Mouse (Mus musculus) adrenal gland, adult 8-10 months (tissue): ENCODE measurements around the gene Kbtbd8. TPM values are rescaled to one million over a fixed set of nuclear protein-coding genes. Genes with fewer than 3 reads are reported as not detected.
A peak's percentile ranks its signal among the peaks of the same experiment; 100 is the strongest.

Experiments used
- DNase-seq: peaks from one replicate; pipeline ENCODE4 v3.0.0; 2022
- total RNA-seq, 4 experiments: library from RNA; stranded (reverse); gene quantifications; 2 replicates each; pipeline ENCODE4 v1.2.4; 2022

The Kbtbd8 gene
- 1 to 10 TPM; 2.1 to 3.9 (median 3.1) TPM for total RNA-seq

DNA sequence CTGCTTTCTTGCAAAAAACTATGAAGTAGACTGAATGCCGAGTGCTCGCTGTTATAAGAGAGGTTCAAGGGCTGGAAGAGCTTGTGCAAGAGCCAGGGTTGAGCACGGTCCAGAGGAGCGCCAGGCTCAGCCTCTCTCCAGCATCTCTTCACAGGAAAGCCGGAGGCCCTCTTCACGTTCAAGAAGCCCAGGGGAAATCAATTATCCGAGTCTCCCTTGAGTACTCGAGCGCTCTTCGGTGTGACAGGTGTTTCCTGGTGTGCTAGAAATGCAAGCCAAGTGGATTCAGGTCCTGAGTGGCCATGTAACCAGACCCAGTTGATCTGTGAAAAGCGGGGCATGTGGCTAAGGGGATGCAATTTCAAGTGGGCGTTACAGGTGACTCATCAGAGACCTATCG is at the start of gene Kbtbd8:
Kbtbd8 (plus strand) TSS at position 295 of the 400 bp plus-strand sequence.
- peak; percentile 7 for DNase-seq

DNA sequence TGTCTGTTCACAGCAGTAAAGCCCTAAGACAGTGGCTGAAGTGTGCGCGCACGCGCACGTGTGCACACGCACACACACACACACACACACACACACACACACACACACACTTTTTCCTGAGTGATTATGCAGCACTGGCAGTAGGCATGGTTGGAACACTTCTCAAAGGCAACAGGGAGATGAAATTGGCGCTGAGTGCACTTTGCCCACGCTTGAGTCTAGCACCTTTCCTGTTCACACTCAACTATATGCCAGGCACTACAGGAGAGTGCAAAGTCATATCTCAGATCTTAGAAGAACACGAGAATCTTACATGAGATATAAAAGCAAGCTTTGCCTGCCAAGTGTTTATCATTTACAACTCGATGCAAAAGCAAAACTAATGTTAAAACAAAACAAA is 47.3 kb upstream of the Kbtbd8 start:
- DNase-seq: no peak

DNA sequence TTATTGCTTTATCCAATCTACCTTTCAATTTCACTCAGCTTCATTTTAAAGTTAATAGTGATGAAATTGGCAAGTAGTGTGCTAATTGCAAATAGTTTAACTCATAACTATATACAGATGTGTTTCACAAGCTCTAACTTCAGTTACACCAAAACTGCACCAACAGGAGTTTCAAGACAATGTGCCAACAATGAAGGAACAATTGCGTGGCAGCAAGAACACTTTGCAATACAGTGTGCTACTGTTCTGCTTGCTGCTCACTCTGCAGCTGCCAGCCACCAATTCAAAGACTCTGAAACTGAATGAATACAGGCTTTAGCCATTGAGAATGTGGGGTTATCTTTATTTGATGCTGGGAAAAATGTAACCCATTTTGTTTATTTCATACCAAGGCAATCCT is 31.8 kb upstream of the Kbtbd8 start:
- DNase-seq: no peak

DNA sequence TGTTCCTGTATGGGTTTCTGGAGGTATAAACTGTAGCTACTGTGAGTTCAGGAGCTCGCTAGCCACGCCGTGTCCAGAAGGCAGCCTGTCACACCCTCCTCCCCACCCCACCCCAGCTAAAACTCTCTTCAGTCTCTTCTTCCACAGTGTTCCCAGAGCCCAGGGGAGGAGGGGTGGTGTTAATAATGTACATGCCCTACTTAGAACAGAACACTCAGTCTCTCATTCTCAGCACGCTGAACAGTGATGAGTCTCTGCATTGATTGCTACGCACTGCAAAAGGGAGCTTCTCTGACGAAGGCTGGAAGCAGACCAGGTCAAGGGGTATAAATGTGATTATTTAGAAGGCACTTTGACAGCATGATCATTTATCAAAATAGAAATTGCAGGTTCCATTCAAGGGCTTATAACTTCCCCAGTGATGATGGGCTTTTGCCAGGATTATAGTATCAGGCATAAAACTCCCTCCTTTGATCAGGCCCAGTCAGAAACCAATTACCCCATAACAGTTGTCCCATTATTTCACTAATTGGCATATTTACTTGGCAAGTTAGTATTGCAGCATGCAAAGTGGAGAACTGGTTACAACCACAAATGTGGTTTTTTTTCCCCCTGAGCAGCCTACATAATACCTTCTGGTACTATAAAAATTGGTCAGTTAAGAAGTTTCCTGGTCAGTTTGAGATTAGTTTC is 29.7 kb upstream of the Kbtbd8 start:
- DNase-seq: peak; percentile 2

DNA sequence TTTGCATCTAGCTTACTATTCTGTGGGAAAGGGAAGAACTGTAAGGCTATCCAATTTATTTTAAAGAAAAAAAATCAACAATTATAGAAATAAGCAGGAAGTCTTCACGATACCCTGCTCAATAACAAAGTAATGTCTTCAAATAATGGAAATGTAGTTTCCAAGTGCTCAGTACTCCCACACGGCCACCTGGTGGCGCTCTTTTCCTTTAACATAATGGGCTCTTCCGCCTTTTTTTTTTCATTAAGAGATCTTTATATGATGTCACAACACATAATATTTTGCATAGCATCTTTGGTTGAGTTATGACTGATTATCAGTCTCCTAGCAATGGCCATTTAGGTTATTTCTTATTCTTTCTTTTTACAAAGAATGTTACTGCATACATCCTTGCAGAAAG is 29.0 kb upstream of the Kbtbd8 start:
- no peak for DNase-seq

DNA sequence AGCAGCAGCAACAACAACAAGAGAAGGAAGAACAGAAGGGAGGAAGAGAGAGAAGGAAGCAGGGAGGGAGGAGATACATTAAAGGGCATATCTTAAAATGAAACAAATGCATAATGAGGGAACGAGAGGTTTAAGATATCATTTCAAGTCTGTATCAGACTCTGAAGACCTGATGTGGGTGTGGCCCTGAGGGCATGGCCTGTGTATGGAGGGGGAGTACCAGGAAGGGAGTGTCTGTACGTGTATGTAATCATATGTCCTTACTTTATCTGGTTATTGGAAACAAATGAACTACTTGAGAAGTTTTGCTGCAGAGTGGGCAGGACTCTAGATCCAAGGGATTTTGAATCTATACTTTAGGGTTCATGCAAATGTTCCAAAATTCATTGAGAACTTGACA is 22.3 kb upstream of the Kbtbd8 start:
- no peak for DNase-seq

DNA sequence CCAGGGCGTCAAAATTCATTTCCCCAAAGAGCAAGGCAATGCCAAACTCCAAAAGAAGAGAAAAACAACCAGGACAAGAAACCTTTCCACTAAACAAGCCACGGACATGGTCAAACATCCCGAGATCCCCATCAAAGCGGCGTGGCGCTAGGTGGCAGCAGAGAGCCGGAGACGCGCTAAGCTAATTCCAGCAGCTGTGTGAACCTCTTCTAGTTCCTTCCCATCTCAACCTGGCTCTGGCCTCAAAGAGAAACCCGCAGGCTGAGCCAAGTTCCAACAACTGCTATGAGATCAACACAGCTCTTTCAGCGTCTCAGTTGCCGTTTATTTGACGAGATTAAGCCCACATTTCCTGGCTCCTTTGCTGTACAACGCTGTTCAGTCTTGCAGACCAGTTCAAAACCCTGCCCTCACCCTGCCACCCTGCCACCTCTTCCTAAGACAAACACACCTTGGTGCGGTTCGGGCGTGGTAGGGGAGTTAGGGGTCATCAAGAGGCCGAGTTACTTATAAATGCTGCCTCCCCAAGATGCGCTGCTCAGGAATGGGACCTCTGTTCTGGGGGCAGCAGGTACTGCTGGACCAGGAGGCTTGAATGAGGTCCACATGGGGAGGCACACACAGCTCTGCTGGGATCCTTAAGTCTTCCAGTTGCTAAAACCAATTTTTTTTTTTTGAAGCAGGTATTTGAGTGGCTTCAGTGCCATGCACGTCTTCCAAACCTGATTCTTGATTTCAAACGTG is 18.5 kb upstream of the Kbtbd8 start:
- peak; percentile 46 for DNase-seq

DNA sequence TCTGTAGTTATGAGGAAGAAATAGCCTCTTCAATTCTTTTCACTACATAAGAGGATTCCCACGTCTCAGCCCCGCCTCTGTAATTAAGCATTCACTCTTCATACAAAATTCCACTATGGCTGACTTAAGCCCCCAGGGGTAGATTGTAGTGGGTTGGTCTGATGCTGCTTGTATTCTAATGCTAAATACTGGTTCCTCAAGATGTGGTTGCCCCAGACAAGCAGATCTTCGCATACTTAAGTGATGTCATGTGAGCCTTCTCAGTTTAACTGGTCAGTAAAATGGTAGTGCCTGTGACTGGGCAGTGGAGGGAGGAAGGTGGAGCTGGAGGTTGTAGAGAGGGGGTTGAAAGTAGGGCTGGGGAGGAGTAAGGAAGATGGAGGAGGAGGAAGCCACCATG is 13.3 kb upstream of the Kbtbd8 start:
- DNase-seq: no peak

DNA sequence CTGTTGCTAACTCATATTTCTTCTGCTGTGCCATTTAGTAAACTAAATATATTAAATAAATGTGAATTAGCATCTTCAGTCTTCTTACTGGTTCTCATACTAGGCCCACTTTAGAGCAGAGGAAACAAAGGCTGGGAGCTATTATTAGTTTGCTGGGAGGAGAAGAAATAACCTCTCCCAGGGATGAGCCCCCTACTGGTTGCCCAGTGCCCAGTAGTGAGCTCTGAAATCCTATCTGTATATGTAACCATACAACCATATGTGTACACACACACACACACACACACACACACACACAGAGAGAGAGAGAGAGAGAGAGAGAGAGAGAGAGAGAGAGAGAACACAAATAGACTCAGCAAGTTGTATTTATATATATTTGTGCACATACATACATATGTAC is 8.6 kb upstream of the Kbtbd8 start:
- no peak for DNase-seq

DNA sequence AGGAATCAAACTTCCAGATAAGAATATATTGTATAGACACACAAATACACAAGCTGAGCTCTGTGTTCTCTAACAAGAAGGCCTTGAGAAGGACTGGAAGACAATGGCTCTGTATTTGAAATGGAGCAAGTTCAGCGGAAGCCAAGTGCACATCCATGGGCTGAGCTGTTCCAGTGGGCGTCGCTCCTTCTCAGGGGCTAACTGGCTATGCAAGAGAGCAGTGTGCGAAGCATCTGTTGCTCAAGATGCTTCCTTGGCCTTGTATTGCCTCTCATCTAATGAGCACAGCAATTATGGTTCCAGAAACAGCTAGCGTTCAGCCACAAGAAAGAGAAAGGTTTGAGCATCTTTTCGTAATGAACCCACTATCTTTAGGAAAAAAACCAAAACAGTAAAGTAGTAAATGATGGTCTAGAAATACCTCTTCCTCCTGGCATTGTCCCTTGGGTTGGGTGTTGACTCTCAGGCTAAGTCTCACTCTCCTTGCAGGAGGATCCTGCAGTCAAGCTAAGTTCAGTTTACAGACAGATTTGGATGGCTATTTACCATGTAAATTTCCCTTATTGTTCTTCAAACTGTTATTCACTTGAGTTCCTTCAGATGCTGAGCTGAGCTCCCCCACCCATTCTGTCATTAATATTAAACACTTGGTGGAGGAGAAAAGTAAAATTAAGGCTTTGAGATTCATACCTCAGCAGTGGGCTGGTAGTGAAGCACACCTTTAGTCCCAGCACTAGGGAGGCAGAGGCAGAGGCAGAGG is 7.2 kb upstream of the Kbtbd8 start:
- DNase-seq: no peak

DNA sequence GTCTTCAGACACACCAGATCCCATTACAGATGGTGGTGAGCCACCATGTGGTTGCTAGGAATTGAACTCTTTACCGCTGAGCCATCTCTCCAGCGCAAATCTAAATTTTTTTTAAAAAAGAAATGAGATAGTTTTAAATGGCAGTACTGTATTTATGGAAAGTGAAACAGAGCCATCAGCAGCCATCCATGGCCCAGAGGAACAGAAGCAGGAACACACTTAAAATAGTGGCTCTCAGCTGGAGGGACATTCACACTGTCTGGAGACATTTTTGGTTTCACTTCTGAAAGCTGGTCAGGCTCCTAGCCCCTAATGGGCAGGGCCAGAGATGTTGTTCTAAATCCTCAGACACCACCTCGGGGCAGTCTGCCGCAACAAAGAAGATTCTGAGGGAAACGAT is 5.0 kb upstream of the Kbtbd8 start:
- DNase-seq: no peak

DNA sequence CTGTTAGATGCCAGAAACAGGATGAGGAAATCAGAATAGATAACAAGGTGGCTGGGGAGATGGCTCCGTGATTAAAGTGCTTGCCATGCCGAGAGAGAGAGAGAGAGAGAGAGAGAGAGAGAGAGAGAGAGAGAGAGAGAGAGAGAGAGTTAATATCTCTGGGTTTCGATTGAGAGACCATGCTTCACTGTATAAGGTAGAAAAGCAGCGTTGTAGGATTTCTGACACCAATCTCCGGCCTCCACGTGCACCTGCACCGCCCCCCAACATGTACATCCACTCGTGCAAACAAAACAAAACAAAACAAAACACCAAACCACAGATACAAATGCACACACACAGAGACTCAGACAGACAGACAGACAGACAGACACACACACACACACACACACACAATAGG is 527 bp upstream of the Kbtbd8 start:
- DNase-seq: no peak

DNA sequence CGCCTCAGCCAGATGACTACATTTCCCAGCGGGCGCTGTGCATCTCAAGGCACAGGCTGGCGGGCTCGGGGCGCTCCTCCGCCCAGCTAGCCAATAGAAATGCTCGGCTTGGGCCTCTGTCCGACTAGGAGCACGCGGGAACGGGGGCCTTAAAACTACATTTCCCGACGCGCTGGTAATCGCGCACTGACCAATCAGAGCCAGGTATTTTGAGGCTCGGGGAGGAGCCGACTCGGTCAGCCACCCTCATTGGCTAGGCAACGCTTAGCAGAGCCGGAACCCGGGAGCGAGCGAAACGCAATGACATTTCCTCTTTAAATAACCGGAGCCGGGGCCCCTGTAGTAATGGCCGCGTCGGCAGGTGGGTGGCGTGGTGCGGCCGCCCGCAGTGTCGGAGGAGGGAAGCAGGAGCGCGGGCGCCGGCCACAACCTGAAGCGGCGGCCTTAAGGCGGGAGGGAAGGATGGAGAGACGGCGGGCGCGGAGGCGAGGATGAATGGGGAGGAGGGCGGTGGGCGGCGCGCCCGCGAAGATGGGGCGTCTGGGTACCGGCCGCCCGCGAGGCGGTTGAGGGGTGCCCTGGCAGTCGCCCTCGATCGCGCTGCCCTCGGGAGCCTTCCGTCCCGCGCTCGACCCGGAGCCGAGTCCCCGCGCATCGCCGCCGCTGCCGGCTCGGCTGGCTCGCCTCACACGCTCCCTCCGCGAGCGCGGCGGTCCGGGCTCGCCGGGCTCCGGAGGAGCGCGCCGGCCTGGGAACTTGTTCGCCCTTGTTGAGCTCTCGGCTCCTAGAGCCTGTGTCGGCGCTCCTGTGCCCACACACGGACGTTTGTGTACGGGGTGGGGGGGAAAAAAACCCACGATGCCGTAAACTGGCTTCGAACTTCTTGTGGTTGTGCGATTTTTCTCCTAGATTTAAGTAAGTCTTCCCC is 838 bp downstream of the Kbtbd8 start:
- DNase-seq: peak; percentile 96

DNA sequence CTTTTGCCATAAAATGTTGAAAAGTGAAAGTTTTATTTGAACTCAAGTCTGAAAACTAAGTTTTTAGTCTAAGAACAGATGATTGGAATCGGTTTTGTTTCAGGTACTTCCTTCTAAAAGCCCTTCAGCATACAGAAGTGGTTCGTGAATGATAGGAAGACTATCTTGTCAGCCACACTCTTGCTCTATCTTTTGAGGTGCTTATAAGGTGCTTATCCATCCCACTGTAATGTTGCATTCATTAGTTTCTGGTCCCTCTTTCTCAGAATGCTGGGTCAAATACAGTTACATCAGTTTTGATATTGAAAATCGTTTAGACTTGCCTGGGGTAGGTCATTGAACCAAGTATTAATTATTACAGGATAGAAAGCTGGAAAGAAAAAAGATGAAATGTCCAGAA is 2.3 kb downstream of the Kbtbd8 start:
- DNase-seq: no peak

DNA sequence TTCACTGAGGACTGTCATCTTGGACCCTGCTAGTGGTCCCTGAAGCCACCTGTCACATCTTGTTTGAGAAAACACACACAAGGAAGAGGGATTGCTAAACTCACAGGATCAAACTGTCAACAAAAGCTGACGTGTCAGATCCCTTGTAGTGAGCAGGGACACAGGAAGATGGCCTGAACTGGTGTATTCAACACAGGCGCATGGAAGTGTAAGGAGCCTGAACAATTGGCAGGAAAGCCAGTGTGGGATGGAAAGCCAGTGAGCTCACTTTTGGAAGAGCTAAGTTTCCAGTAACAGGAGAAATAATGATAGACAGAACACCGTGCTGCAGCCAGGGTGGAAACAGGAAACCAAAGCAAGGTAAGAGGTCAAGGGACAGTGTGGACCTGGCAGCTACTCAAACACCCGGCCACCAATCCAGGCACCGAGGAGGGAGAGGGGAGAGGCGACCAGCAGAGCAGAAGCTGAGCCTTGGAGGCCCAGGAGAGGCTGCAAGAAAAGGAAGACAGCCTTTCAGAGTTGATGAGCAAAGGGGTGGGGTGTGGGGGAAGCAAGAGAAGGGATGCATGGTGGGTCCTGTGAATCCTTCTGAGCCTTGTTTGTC is 33.0 kb downstream of the Kbtbd8 start:
- DNase-seq: no peak

DNA sequence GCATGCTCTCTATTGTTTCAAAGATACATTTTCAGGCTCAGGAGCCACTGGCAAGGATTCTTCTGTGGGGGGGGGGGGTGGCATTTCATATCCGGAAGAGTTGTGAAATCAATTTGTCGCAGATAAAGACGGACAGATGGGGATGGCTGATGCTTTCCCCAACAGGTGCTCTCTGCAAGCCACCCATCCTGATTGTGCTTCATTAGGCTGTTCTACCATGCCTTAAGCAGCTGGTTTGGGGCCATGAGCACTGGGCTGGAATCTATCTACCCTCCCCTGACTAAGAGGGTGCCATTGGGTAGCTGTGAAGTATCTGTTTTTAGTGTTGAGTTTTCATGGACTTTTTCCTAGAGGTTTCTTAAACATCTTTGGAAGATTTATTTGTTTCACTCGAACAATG is 33.8 kb downstream of the Kbtbd8 start:
- DNase-seq: no peak

DNA sequence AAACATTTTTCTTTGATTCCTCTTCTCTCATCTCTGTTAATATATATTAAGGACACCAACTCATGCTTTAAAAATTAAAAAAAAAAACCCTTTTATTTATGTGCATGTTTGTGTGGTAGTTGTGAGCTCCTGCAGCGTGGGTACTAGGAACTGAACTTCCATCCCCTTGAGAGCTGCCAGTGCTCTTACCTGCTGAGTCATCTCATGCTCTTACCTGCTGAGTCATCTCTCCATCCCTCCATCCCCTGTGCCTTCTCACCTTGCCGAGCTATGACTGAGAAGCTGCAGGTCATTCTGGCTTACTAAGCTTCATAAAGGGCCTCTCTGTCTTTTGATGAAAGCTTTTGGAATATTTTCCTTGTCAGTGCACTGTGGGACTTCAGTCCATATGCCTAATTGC is 34.5 kb downstream of the Kbtbd8 start:
- DNase-seq: no peak

DNA sequence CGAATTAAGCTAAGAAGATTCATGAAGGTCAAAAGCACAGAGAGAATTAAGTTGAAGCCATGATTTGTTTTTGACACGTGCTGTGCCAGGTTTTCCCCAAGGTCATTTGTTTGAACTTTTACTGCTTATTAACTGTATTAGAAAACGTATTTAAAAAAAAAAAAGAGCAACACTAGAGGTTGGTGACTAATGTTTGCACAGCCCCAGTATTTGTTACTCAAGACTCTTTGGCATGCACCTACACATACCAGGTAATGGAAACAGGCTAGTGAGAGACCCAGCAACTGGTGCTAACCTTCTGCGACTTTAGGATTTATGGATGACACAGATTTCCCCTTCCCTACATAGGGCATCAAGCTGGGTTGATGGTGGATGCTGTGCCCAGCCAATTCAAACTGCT is 46.9 kb downstream of the Kbtbd8 start:
- DNase-seq: no peak

DNA sequence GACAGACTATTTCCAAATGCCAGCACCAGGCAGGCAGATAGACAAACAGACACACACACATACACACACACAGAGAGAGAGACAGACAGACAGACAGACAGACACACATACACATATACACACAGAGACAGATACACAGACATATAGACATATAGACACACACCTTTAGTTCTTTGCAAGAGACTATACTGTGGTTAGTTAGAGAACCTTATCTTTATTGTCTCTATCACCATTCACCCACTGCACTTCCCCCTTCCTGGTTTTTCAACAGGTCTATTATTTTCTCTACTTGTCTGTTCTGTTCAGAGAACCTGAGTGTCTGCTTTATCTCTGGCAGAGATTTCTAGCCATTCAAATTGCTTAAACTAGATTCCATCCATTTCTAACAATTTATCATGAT is 48.6 kb downstream of the Kbtbd8 start:
- no peak for DNase-seq

DNA sequence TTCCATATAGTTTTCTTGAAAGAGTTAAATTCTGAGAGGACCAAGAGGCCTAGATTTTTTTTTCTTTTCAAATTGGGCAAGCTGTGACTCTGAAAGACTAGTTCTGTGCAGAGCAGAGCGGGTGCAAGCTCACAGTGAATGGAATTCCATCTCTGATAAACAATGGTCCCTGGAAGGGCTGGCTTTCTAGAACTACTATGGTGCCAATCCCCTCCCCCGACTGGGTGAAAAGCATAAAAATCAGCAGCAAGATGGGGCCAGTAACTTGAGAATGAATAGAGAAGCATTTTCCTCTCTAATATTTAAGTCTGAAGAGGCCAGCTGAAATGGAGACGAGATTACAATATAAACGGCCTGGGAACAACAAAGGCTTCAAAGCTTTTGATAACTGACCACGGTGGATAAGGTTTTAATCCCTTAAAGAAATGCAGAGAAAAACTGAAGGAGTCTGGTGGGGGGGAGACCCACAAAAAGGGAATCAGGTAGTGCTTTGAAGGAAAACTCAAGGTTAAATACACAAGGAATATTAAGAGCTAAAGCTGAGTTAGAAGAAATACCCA is 50.7 kb downstream of the Kbtbd8 start:
- no peak for DNase-seq

DNA sequence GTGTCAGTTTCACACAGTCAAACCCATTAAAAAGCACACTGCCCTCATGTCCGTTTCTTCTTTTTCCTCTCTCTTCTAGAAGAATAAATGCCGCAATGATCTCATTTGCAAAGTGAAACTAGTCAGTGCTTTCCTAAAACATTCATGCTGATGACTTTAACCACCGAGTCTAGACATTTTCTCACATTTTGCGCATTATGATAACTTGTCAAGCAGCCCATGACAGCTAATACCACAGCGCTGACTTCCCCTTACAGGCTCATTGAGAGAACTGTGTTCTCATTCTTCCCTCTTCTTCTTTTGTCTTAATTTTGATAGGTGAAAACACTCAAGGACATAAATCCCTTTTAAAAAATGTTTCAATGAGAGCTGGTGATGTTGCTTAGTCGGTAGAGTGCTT is 52.4 kb downstream of the Kbtbd8 start:
- DNase-seq: no peak
